Mouse (Mus musculus) hematopoietic stem cell, adult 5-6 weeks (primary cell): Measurements from ENCODE around the gene Alox5ap. TPM values are rescaled to one million over a fixed set of nuclear protein-coding genes. Genes with fewer than 3 reads are reported as not detected.
A peak's percentile ranks its signal among the peaks of the same experiment; 100 is the strongest.

Experiments
- ATAC-seq, 2 experiments: fragments of 125-278 bp in 1 of 2; replicated peaks in 1 of 2; 2 replicates each; pipeline ENCODE4 v1.8.0; 2016 to 2017; ENCODE audit warnings: inconsistent platforms in 2 of 2, mild to moderate bottlenecking in 2 of 2, moderate number of reproducible peaks in 2 of 2, low read depth in 1 of 2, moderate TSS enrichment in 1 of 2; ENCODE audit not compliant: low FRiP score in 2 of 2, poor library complexity in 2 of 2, severe bottlenecking in 2 of 2, insufficient read depth in 1 of 2, low TSS enrichment in 1 of 2
- total RNA-seq: library from RNA; stranded (forward); fragments of 172-1452, 232-1000 nt; gene quantifications from 2 replicates; pipeline ENCODE4 v1.2.3, GENCODE M21; 2017

The Alox5ap gene
- total RNA-seq, 1 experiment from 2014 or later: 324 TPM

DNA sequence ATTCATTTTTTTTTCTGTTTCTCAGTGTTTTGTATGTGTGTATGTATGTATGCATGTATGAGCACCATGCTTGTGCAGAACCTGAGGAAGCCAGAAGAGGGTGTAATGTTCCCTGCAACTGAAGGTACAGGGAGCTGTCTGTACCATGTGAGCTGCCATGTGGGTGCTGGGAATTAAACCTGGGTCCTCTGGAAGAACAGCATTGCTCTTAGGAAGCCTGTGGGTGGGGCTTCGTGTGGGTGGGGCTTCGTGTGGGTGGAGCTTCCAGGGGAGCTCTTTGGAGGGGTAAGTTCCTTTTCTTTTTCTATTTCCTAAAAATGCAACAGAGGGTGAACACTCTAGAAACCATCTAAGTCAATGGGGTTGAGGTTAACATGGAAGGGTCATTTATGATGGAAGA, 11.1 kb upstream of the Alox5ap start:
- no peak for ATAC-seq

GRCm38 (mm10) chr5:149255522-149255921, 9.0 kb upstream of the Alox5ap start:
- no peak for ATAC-seq

- no peak for ATAC-seq
Measured at GRCm38 (mm10) chr5:149257518-149258281, 6.9 kb upstream of the Alox5ap start.

GRCm38 (mm10) chr5:149259093-149259492, 5.5 kb upstream of the Alox5ap start:
- ATAC-seq: no peak

DNA sequence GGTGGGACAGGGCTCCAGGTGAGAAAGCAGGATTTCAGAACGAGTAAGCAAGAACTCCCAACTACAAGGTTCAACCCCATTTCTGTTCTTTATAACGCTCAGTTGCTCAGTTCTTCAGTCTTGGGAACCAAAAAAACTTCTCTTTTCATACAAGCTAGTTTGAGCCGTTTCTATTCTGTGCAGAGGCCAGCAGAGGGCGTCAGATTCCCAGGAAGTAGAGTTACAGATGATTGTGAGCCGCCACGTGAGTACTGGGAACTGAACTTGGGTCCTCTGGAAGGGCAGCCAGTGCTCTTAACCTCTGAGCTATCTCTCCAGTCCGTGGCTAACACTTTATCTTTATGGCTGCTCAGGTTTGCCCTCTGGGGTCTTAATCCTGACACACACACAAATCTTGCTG, 3.1 kb upstream of the Alox5ap start:
- no peak for ATAC-seq

DNA sequence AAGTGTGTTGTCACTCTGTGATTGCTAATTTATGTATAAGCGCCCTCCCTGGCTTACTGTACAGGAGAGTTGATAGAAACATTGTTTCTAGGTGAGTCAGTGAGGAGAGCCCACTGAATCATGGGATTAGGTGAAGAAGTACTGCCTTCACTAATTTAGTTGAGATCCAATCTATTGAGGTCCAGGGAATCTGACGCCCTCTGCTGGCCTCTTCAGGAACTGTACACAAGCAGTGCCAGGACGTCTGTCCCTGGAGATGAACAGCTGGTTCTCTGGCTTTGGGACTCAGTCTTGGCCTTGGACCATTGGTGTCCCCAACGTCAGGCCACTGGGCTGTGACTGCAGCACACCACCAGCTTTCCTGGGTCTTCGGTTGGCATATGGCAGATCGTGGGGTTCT, 2.7 kb upstream of the Alox5ap start:
- ATAC-seq: no peak

- ATAC-seq: peak; percentile 78 to 85
Measured at GRCm38 (mm10) chr5:149264878-149265279, 312 bp downstream of the Alox5ap start.

- ATAC-seq: peak; percentile 35 to 61
Measured at GRCm38 (mm10) chr5:149266761-149267221, 2.2 kb downstream of the Alox5ap start.

- peak; percentile 8 to 37; a peak in 2 of 4 replicates for ATAC-seq
Measured at GRCm38 (mm10) chr5:149267493-149267892, 2.9 kb downstream of the Alox5ap start.

GRCm38 (mm10) chr5:149271291-149271690, 6.7 kb downstream of the Alox5ap start:
- no peak for ATAC-seq

GRCm38 (mm10) chr5:149272535-149272934, 8.0 kb downstream of the Alox5ap start:
- ATAC-seq: peak; percentile 38 to 45; a peak in 3 of 4 replicates

GRCm38 (mm10) chr5:149274390-149275104, 10.0 kb downstream of the Alox5ap start:
- peak; percentile 63 to 79 for ATAC-seq

GRCm38 (mm10) chr5:149275105-149275494, 10.5 kb downstream of the Alox5ap start:
- no peak for ATAC-seq

DNA sequence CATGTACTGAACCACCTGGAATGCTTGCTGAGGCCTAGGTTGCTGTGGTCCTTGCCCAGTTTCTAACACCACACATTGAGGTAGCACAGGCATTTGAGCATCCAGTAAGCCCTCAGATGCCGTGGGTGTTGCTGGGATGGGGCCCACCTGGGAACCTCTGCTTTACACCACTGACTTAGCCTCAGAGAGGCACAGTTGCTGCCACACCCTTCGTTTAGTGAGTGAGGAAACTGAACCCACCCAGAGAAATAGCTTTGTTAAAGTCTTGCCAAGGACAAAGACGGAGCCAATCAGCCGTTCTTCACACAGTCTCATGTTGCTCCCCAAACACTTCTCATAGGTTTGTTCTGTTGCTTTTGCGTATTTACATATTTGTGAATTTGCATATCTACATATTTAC, 13.0 kb downstream of the Alox5ap start:
- ATAC-seq: no peak

DNA sequence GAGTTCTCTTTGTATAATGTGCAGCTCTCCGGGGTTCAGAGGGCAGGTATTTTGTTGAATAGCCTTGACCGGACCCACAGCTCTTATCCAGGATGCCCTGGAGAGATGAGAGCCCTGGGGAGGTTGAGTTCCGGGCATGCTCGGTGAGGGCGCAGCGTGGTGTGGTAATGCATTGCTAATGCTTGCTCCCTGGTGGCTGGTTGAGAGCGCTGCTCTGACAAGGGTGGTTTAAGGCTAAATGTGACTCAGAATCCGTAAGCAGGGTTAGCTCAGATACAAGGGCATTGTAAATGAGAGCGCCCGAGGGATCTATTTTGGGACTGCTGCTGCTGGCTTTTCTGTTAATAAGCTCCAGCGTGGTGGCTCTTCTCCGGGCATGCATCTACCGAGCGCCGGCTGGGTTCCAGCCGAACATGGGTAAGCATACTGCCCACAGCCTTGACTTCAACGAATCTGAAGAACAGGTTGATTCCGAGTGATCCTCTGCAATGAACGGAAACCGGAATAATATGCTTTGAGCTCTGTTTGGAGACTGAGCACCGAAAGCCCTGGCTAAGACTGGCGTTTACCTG, 14.8 kb downstream of the Alox5ap start:
- ATAC-seq: no peak

DNA sequence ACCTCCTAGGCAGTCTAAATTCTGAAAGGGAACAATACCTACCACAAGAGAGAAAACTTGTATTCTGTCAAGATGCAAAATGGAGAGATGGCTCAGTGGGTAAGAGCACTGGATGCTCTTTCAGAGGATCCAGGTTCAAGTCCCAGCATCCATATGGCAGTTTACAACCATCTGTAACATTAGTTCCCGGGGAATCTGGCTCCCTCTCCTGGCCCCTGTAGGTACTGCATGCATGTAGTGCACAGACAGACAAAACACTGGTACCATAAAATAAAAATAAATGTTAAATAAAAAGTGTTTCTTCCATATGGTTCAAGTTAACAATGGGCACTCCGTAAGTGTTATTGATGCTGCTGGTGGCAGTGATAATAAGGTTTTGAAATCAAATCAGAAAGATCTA, 18.4 kb downstream of the Alox5ap start:
- ATAC-seq: no peak

DNA sequence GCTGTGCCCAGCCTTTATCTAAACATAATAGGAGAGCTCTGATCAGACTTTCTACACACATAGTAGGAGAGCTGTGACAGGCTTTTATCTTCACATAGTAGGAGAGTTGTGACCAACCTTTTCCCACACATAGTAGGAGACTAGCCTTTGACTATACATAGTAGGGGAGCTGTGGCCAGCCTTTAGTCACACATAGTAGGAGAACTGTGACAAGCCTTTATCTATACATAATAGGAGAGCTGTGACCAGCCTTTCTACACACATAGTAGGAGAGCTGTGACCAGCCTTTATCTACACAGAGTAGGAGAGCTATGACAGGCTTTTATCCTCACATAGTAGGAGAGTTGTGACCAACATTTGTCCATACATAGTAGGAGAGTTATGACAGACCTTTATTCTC, 19.3 kb downstream of the Alox5ap start:
- ATAC-seq: no peak

- no peak; a peak in 1 of 4 replicates for ATAC-seq
Measured at GRCm38 (mm10) chr5:149286021-149286420, 21.5 kb downstream of the Alox5ap start.
